In genomic region chr16:38482780-38483562, GRCm38 (mm10) we compare ENCODE assay signal across 8 mouse cellular contexts. TPM values are rescaled to one million over a fixed set of nuclear protein-coding genes. Genes with fewer than 3 reads are reported as not detected.
A peak's percentile ranks its signal among the peaks of the same experiment; 100 is the strongest.
DNase-seq lines count a peak whose midpoint lies in the region; ATAC-seq and TF ChIP-seq lines count a peak whose summit lies in the region.

No protein-coding gene starts in this region.

- DNase-seq in ovary, postnatal 14 days (ENCODE audit: low spot score) = peak; percentile 21
- DNase-seq in ovary, postnatal 10 days (ENCODE audit: low spot score) = no peak
- DNase-seq in brain, adult 2 months (ENCODE audit: low read depth, low spot score) = peak; percentile 75
- DNase-seq in gastrocnemius, adult 2 months = peak; percentile 58
- peak; percentile 69 for DNase-seq in intestine, embryonic 14.5 days (ENCODE audit: low spot score)
- DNase-seq in liver, postnatal 0 days = peak; percentile 53
- DNase-seq in frontal cortex, postnatal 14 days (ENCODE audit: low spot score in 2 of 2) = no peak

- H3K4me1 ChIP-seq in intestine, embryonic 14.5 days (replicated peaks; ENCODE audit: control insufficient read depth, insufficient read depth, low read length) = 0 out of 2 replicates have a peak, but pooled peaks cover 3% of the 10 kb centered on the region
- peaks cover 10% of the 10 kb centered on the region; the same call in 1 of the 2 replicates for H3K4me1 ChIP-seq in liver, postnatal 0 days (ENCODE audit: insufficient read depth)
- H3K4me1 ChIP-seq in neural tube, embryonic 12.5 days = peaks cover 5% of the 10 kb centered on the region; the same call in 1 of the 2 replicates

- 19% methylated on average over 32 of the region's 32 CpGs for WGBS in intestine, embryonic 14.5 days
- 21% methylated on average over 32 of the region's 32 CpGs for WGBS in liver, postnatal 0 days (ENCODE audit: insufficient replicate concordance)
- WGBS in neural tube, embryonic 12.5 days = 20% methylated on average over 32 of the region's 32 CpGs

- peak overlapping the region; percentile 70 for H3K4me3 ChIP-seq in gastrocnemius, adult 2 months
- peak overlapping the region; percentile 28 for H3K4me3 ChIP-seq in intestine, embryonic 14.5 days (ENCODE audit: low read depth, low read length)
- peak overlapping the region; percentile 42 for H3K4me3 ChIP-seq in liver, postnatal 0 days (ENCODE audit: low read depth, low read length)
- peak overlapping the region; percentile 27 for H3K4me3 ChIP-seq in neural tube, embryonic 12.5 days

- intact Hi-C loops in gastrocnemius, adult 2 months (cut with DNase I) = loop anchor here (2.0 to 10.0 kb wide), 2 partner anchors 108 to 138 kb away; no protein-coding TSS in a partner anchor

- no peak overlapping the region for H3K27ac ChIP-seq in gastrocnemius, adult 2 months
- no peak overlapping the region for H3K27ac ChIP-seq in intestine, embryonic 14.5 days (ENCODE audit: low read depth)
- H3K27ac ChIP-seq in liver, postnatal 0 days (ENCODE audit: low read depth) = no peak overlapping the region
- no peak overlapping the region for H3K27ac ChIP-seq in neural tube, embryonic 12.5 days

- H3K36me3 ChIP-seq in intestine, embryonic 14.5 days (ENCODE audit: control insufficient read depth, insufficient read depth, low read length) = no peaks in the 10 kb centered on the region
- no peaks in the 10 kb centered on the region for H3K36me3 ChIP-seq in liver, postnatal 0 days (replicated peaks; ENCODE audit: insufficient read depth, low read length)
- no peaks in the 10 kb centered on the region for H3K36me3 ChIP-seq in neural tube, embryonic 12.5 days

- H3K27me3 ChIP-seq in intestine, embryonic 14.5 days (replicated peaks; ENCODE audit: control insufficient read depth, insufficient read depth, low read length) = peaks cover 11% of the 10 kb centered on the region; the same call in 1 of the 2 replicates
- H3K27me3 ChIP-seq in liver, postnatal 0 days (ENCODE audit: insufficient read depth, low read length) = peaks cover 9% of the 10 kb centered on the region; the same call in 1 of the 2 replicates
- H3K27me3 ChIP-seq in neural tube, embryonic 12.5 days (replicated peaks) = peaks cover 11% of the 10 kb centered on the region; the same call in 1 of the 2 replicates

- ATAC-seq in intestine, embryonic 14.5 days (replicated peaks; ENCODE audit: low FRiP score, low TSS enrichment, low read depth) = peak; percentile 42; the same call in 1 of the 2 replicates
- ATAC-seq in liver, postnatal 0 days = peak; percentile 17; the same call in 1 of the 2 replicates
- ATAC-seq in neural tube, embryonic 12.5 days (ENCODE audit: low FRiP score, low read depth) = peak; percentile 29; the same call in 1 of the 2 replicates

- no peak overlapping the region for H3K9ac ChIP-seq in intestine, embryonic 14.5 days (ENCODE audit: low read length)
- H3K9ac ChIP-seq in liver, postnatal 0 days (replicated peaks) = no peak overlapping the region; the same call in 1 of the 2 replicates
- peak overlapping the region; percentile 42; the same call in 1 of the 2 replicates for H3K9ac ChIP-seq in neural tube, embryonic 12.5 days

- H3K4me2 ChIP-seq in intestine, embryonic 14.5 days (ENCODE audit: low read length) = peak overlapping the region; percentile 52
- H3K4me2 ChIP-seq in liver, postnatal 0 days (ENCODE audit: low read depth, low read length) = peak overlapping the region; percentile 67
- peak overlapping the region; percentile 62 for H3K4me2 ChIP-seq in neural tube, embryonic 12.5 days (replicated peaks)

- H3K9me3 ChIP-seq in intestine, embryonic 14.5 days (ENCODE audit: control insufficient read depth, low read length) = no peaks in the 10 kb centered on the region
- H3K9me3 ChIP-seq in liver, postnatal 0 days (ENCODE audit: low read length) = no peaks in the 10 kb centered on the region
- no peaks in the 10 kb centered on the region for H3K9me3 ChIP-seq in neural tube, embryonic 12.5 days

- TF ChIP-seq CTCF in gastrocnemius, adult 2 months (IDR thresholded peaks at IDR 0.05) = peak; percentile 83
- peak; percentile 71 for TF ChIP-seq CTCF in liver, postnatal 0 days (IDR thresholded peaks at IDR 0.05; ENCODE audit: low read depth)

- no peak for TF ChIP-seq EP300 in liver, postnatal 0 days (IDR thresholded peaks at IDR 0.05; ENCODE audit: low read depth)

RNA-seq across cellular contexts. Expression of gene Cd80, which starts 27.6 kb away (rescaled TPM):
- total RNA-seq in gastrocnemius, adult 2 months (2021) = under 1 TPM; 0.13 to 0.31 TPM
- polyA plus RNA-seq in intestine, embryonic 14.5 days (2014; fragmentation: Nextera tagmentation; extraction: Ambion mirVana) = 0.27 and 0.31 TPM in 2 replicates
- polyA plus RNA-seq in liver, postnatal 0 days (2015; fragmentation: Nextera tagmentation; extraction: Ambion mirVana) = 0.13 and 0.15 TPM in 2 replicates
- 0.46 and 0.87 TPM in 2 replicates for polyA plus RNA-seq in neural tube, embryonic 12.5 days (2016; fragmentation: Nextera tagmentation; extraction: Ambion mirVana)

RNA-seq across cellular contexts. Expression of gene Adprh, which starts 30.5 kb away (rescaled TPM):
- 10 to 100 TPM; 17.5 to 20.9 TPM for total RNA-seq in gastrocnemius, adult 2 months (2021)
- 86.6 and 90.8 TPM in 2 replicates for polyA plus RNA-seq in intestine, embryonic 14.5 days (2014; fragmentation: Nextera tagmentation; extraction: Ambion mirVana)
- 17.9 and 22.2 TPM in 2 replicates for polyA plus RNA-seq in liver, postnatal 0 days (2015; fragmentation: Nextera tagmentation; extraction: Ambion mirVana)
- 150 and 156 TPM in 2 replicates for polyA plus RNA-seq in neural tube, embryonic 12.5 days (2016; fragmentation: Nextera tagmentation; extraction: Ambion mirVana)

RNA-seq across cellular contexts. Expression of gene Timmdc1, which starts 39.5 kb away (rescaled TPM):
- 10 to 100 TPM; 40.9 to 54.9 TPM for total RNA-seq in gastrocnemius, adult 2 months (2021)
- 22.3 and 22.8 TPM in 2 replicates for polyA plus RNA-seq in intestine, embryonic 14.5 days (2014; fragmentation: Nextera tagmentation; extraction: Ambion mirVana)
- polyA plus RNA-seq in liver, postnatal 0 days (2015; fragmentation: Nextera tagmentation; extraction: Ambion mirVana) = 14.8 and 17.0 TPM in 2 replicates
- 31.6 and 38.3 TPM in 2 replicates for polyA plus RNA-seq in neural tube, embryonic 12.5 days (2016; fragmentation: Nextera tagmentation; extraction: Ambion mirVana)

RNA-seq across cellular contexts. Expression of gene Pla1a, which starts 50.0 kb away (rescaled TPM):
- 1 to 10 TPM; 5.3 to 6.3 TPM for total RNA-seq in gastrocnemius, adult 2 months (2021)
- 0.09 and 0.81 TPM in 2 replicates for polyA plus RNA-seq in intestine, embryonic 14.5 days (2014; fragmentation: Nextera tagmentation; extraction: Ambion mirVana)
- 49.8 and 55.8 TPM in 2 replicates for polyA plus RNA-seq in liver, postnatal 0 days (2015; fragmentation: Nextera tagmentation; extraction: Ambion mirVana)
- 0.28 and 0.42 TPM in 2 replicates for polyA plus RNA-seq in neural tube, embryonic 12.5 days (2016; fragmentation: Nextera tagmentation; extraction: Ambion mirVana)

Comparison
In these comparisons a context has a peak if more than half of its experiments do, and no peak if none do; other contexts are left out.
1. DNase-seq: peak in ovary, postnatal 14 days (single experiment), brain, adult 2 months (single experiment), gastrocnemius, adult 2 months (single experiment), intestine, embryonic 14.5 days (single experiment) and liver, postnatal 0 days (single experiment); none in ovary, postnatal 10 days (single experiment) and frontal cortex, postnatal 14 days (0 of 2).
2. Peak in every context shown above with its lines, with median percentiles within 50 percentile points of each other: H3K4me3 ChIP-seq, ATAC-seq and H3K4me2 ChIP-seq.